Mouse (Mus musculus) myocyte (in vitro differentiated cells): ENCODE measurements around the gene Slc20a1.

Experiments
- CEBPB ChIP-seq: IDR thresholded peaks from 2 replicates; pipeline ENCODE4 v1.6.1; 2011; ENCODE audit warnings: mild to moderate bottlenecking, moderate library complexity; ENCODE audit not compliant: poor library complexity, insufficient read depth, severe bottlenecking
- E2F4 ChIP-seq: IDR thresholded peaks from one replicate; pipeline ENCODE4 v1.6.1; 2011; ENCODE audit warnings: mild to moderate bottlenecking, control low read depth, moderate library complexity; ENCODE audit not compliant: insufficient read depth
- MAX ChIP-seq: IDR thresholded peaks from one replicate; pipeline ENCODE4 v1.6.1; 2011; ENCODE audit warnings: low read depth, mild to moderate bottlenecking, control low read depth
- MYOG ChIP-seq, 3 experiments: IDR thresholded peaks; one replicate each; pipeline ENCODE4 v1.6.1; 2011; ENCODE audit warnings: control low read depth in 2 of 3, low read depth in 2 of 3, mild to moderate bottlenecking in 2 of 3; ENCODE audit not compliant: insufficient read length in 2 of 3, control insufficient read depth in 1 of 3, insufficient read depth in 1 of 3
- POLR2A ChIP-seq: IDR thresholded peaks from one replicate; pipeline ENCODE4 v1.6.1; 2011; ENCODE audit warnings: low read depth, mild to moderate bottlenecking, control low read depth, moderate library complexity; ENCODE audit not compliant: insufficient read length
- POLR2AphosphoS2 ChIP-seq: IDR thresholded peaks from one replicate; pipeline ENCODE4 v1.6.1; 2011; ENCODE audit warnings: low read depth, control low read depth; ENCODE audit not compliant: insufficient read length
- REST ChIP-seq: IDR thresholded peaks from one replicate; pipeline ENCODE4 v1.6.1; 2011; ENCODE audit warnings: mild to moderate bottlenecking, control low read depth, moderate library complexity; ENCODE audit not compliant: insufficient read depth, insufficient read length
- SRF ChIP-seq: IDR thresholded peaks from one replicate; pipeline ENCODE4 v1.6.1; 2011; ENCODE audit warnings: low read depth; ENCODE audit not compliant: control insufficient read depth, insufficient read length
- TCF12 ChIP-seq: IDR thresholded peaks from one replicate; pipeline ENCODE4 v1.6.1; 2011; ENCODE audit warnings: mild to moderate bottlenecking, control low read depth; ENCODE audit not compliant: poor library complexity, insufficient read depth, severe bottlenecking
- USF1 ChIP-seq: IDR thresholded peaks from one replicate; pipeline ENCODE4 v1.6.1; 2011; ENCODE audit warnings: low read depth, mild to moderate bottlenecking, control low read depth, moderate library complexity

GRCm38 (mm10) chr2:129182412-129182811 lies 16.2 kb upstream of the Slc20a1 start:
- no peak for TF ChIP-seq POLR2A
- TF ChIP-seq SRF, result no peak
- no peak for TF ChIP-seq TCF12
- TF ChIP-seq MYOG (IDR thresholded peaks at IDR 0.05; ENCODE audit: control insufficient read depth in 1 of 3, insufficient read depth in 1 of 3, insufficient read length in 2 of 3, low read depth in 2 of 3), result no peak
- TF ChIP-seq POLR2AphosphoS2, result no peak
- no peak for TF ChIP-seq MAX
- TF ChIP-seq E2F4, result no peak
- TF ChIP-seq USF1, result no peak
- no peak for TF ChIP-seq CEBPB
- no peak for TF ChIP-seq REST
